Mouse (Mus musculus) inflammation-experienced regulatory T-cells, adult 6 months (primary cell): ENCODE results near the gene Inpp5a. TPM values are rescaled to one million over a fixed set of nuclear protein-coding genes. Genes with fewer than 3 reads are reported as not detected.

Source experiments
- ATAC-seq: one replicate; pipeline ENCODE4 v1.8.0; 2017
- polyA plus RNA-seq, 3 experiments: library from polyadenylated mRNA; unstranded; fragments of 100-300 nt; shearing (Covaris generic); gene quantifications; one replicate each; pipeline ENCODE4 v1.2.1; 2017

The Inpp5a gene
- polyA plus RNA-seq, 3 experiments from 2014 or later: 2.5 to 9.3 (median 7.2) TPM

- ATAC-seq: no peak
Measured at GRCm38 (mm10) chr7:139445621-139446020, 56.7 kb downstream of the Inpp5a start.

- ATAC-seq: no peak
Measured at GRCm38 (mm10) chr7:139447381-139447780, 58.5 kb downstream of the Inpp5a start.

DNA sequence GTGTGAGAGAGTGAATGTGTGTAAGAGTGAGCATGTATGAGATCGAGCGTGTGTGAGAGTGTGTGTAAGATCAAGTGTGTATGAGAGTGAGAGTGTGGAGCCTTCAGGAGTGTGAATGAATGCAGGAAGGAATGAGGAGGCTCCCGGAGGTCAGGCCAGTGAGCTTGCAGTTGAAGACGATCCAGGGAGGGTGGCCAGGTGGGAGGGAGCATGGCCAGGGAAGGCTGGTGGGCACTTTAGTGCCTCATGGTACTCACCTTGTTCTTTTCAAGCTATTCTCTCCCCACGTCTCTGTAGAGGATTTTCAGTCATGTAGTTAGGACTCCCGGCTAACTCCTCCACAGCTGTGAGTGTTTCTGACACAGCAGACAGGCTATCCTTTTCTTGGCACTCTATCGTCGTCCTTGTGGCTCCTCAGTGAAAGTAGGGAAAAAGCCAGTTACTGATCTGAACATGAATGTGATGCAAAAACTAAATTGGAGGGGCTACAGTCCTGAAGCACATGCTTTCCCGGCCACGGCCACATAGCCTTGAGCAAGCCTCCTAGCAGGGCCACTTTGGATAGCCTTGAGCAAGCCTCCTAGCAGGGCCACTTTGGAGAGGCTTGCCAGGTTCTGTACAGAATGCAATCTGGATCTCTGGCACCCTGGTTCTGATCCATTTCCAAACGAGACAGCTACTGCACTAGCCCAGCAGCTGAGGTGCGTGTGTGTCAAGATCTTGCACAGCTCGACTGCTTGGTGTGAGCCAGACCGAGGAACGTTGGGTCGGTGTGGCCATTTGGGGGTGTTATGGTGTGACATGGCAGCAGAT lies 61.5 kb downstream of the Inpp5a start:
- ATAC-seq: no peak

- no peak for ATAC-seq
Measured at GRCm38 (mm10) chr7:139451711-139452110, 62.8 kb downstream of the Inpp5a start.

DNA sequence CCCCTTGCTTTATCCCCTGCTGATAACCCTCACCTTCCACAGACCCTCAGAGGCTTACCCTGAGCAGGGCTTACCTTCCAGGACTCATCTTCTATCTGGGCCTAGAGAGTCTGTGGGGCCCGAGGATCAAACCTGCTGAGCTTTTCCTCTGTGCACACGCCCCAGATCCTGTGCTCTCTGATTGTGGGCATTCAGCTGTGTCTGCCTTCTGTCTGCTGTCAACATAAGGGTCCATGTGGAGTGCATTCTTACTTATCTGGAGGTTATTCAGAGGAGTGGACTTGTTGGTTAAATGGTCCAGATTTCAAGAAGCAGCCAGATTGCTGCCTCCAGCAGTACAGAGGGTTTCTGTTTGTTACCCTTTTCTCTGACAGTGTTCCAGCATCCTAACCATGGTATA lies 63.3 kb downstream of the Inpp5a start:
- no peak for ATAC-seq

DNA sequence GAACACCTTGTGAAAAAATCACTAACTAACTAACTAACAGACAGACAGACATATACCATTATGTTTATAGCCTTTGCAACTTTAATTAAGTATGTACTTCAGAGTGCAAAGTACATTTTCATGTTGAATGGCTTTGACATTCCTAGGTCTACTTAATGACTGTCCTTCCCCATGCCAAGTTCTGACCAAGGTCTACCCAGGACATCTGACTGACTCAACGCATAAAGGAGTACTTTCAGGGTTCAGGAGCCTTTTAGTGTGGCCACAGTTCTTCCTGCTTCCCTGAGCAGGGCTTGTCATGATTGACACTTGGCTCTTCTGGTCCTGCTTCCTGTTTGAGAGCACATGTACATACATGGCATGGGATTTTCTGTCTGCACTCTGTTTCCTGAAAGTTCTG lies 64.3 kb downstream of the Inpp5a start:
- no peak for ATAC-seq

- ATAC-seq: no peak
Measured at GRCm38 (mm10) chr7:139454285-139454684, 65.4 kb downstream of the Inpp5a start.

- no peak for ATAC-seq
Measured at GRCm38 (mm10) chr7:139456759-139457158, 67.8 kb downstream of the Inpp5a start.

DNA sequence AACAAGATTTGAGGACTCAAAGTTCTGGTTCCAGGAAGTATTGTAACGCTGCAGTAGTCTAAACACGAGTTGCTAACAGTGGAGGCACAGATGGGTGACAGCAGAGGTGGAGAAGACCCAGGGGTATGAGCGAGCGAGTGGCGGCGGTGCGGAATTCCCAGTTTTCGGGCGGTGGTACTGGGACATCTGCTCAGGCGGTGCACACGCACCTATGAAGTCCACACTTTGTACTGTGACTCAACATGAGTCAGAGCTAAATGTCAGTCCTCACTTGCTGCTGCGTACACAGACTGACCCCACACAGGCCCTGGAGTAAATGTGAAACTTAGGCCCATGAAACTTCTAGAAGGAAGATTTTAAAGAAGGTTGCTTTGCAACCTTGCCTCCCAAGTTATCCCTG lies 72.4 kb downstream of the Inpp5a start:
- no peak for ATAC-seq

DNA sequence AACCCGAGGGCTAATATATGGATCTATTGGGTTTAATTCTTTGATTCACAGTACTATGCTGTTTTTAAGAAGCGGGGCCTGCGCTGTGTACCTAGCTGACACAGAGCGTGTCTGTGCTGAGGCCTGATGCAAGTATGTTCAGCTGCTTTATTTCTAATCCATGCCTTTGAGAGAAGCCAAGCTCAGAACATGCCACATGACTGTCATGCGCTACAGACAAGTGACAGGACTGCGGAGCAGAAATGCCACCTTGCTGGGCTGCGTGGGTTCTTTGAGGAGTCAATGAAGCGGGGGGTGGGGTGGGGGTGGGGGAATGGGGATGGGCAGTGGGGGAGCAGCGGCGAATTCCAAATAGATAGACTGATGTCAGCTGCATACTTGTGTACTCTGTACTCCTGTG lies 73.2 kb downstream of the Inpp5a start:
- ATAC-seq: no peak

DNA sequence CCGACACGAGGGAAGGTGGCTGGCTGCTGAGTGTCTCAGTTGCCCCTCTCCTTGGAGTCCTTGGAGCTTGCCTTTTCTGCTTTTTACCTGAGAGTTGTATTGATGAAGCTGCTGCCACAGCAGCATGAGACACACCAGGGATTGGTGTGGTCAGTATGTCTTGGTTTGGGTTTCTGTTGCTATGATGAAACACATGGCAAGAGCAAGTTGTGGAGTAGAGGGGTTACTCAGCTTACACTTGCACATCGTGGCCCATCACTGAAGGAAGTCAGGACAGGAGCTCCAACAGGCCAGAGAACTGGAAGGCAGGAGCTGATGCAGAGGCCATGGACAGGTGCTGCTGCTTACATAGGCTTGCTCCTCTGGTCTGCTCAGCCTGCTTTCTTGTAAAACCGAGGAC lies 76.6 kb downstream of the Inpp5a start:
- no peak for ATAC-seq

- no peak for ATAC-seq
Measured at GRCm38 (mm10) chr7:139466484-139467176, 77.7 kb downstream of the Inpp5a start.

DNA sequence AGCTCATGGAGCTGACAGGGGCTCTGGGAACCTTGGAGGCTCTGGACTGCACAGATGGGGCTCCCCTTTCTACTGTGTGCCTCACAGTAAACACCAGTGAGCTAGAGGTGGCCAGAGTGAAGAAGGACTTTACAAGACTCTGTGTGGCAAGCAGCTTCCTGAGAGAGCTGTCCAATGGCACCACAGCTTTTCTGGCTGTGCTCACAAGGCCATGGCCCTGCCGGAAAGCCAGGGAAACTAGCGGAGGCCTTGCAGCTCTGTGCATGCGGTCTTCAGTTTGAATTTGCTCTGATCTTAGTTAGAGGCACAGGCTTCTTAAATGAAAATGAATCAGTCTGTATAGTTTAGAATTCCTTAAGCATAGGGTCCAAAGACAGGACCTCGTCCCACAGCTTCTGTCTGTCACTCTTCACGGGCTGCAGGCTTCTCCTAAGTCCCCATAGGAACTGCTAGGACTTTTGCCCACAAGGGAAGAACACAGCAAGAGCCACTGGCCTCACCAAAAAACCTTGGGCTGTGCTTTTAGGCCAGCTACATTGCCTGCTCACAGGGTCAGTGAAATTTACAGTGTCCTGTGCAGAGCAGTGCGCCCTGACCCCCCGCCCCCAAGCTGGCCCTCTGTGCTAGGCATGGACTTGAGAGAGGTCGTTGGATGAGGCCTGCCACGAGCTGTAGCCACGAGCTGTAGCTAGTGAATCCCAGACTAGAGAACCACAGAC lies 78.4 kb downstream of the Inpp5a start:
- ATAC-seq: no peak

- ATAC-seq: no peak
Measured at GRCm38 (mm10) chr7:139467896-139468279, 79.0 kb downstream of the Inpp5a start.

DNA sequence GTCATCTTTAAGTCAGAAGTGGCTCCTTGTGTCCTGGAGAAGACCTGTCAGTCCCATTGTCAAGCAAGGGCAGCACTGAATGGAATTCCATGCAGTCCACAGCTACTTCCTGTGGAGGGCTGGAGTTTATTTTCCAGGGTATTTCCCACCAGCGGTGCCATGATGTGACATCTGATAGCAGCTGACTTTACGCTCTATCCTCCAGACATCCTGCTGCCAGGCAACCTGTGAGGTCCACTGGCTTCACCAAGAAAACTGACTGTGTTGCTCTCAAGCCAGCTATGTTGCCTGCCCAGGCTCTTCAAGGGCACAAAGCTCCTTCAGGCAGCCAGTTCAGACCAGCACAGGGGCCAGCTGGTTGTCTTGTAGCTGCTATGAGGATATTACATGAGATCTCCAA lies 79.5 kb downstream of the Inpp5a start:
- no peak for ATAC-seq

- no peak for ATAC-seq
Measured at GRCm38 (mm10) chr7:139469457-139469856, 80.5 kb downstream of the Inpp5a start.

GRCm38 (mm10) chr7:139470481-139470880 lies 81.6 kb downstream of the Inpp5a start:
- ATAC-seq: no peak

- ATAC-seq: no peak
Measured at GRCm38 (mm10) chr7:139472052-139472451, 83.1 kb downstream of the Inpp5a start.

DNA sequence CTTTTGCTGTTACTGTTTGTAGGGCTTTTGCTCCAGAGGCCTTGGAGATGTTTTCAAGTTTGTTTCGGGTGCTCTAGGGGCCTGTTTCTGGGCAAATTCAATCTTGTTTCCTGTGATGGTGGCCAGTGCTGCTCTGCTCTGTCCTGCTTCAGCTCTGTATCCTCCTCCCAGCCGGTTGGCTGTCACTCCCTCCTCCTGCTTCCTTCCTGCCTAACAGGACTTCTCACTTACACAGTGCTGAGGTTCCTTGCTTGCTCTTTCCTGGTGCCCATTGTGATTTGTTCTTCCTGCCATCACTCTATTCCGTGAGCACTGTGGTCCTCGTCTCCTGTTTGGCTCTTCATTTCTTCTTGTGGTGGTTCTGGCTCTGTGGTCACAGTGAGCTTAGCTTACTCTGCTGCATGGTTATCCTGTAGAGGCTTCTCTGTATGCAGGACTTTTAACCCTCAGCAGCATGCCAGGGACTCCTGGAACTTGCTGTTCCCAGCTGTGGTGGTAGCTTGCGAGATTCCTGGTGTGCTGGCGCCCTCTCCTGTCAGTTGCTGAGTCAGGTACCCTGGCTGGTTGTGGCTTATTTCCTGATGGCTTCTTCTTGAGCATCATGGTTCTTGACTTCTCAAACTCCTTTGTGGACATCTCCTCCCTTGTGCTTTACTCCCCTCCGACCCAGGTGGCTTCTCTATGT lies 84.1 kb downstream of the Inpp5a start:
- ATAC-seq: peak; percentile 68

GRCm38 (mm10) chr7:139475896-139476295 lies 87.0 kb downstream of the Inpp5a start:
- ATAC-seq: no peak

DNA sequence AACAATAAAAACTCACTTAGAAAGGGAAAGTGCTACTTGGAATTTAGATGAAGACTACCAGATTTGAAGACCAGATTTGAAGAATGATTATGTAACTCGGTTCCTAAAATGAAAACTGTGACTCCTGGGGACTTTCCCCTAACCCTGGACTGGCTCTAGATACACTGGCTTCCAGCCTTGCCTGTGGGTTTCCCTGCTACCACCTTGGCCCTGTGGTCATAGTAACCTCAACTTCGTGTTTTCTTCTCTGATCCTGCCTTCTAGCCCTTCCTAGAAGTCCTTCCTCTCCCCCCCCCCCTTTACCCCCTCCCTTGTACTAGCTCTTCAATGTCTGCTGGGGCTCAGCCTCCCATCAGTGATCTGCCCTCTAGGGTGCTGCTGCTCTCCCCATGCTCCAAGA lies 87.8 kb downstream of the Inpp5a start:
- no peak for ATAC-seq

- no peak for ATAC-seq
Measured at GRCm38 (mm10) chr7:139477748-139478147, 88.8 kb downstream of the Inpp5a start.

- ATAC-seq: no peak
Measured at GRCm38 (mm10) chr7:139479077-139479476, 90.2 kb downstream of the Inpp5a start.
